Mouse (Mus musculus) forebrain, embryonic 12.5 days (tissue): ENCODE measurements around the gene Scand1. TPM values are rescaled to one million over a fixed set of nuclear protein-coding genes. Genes with fewer than 3 reads are reported as not detected.

ENCODE experiments used
- ATAC-seq: fragments of 200-750 bp; cut with Nextera tagmentation; 2 replicates; pipeline ENCODE4 v1.8.0; 2017; ENCODE audit warnings: moderate TSS enrichment; ENCODE audit not compliant: low FRiP score
- H3K27ac ChIP-seq: fragments of 300-500 bp; sonication (generic); 2 replicates; pipeline ENCODE4 v1.5.1; 2016; ENCODE audit warnings: mild to moderate bottlenecking
- H3K27me3 ChIP-seq: fragments of 300-500 bp; sonication (generic); 2 replicates; pipeline ENCODE4 v1.6.1; 2016; ENCODE audit warnings: mild to moderate bottlenecking
- H3K36me3 ChIP-seq: fragments of 300-500 bp; sonication (generic); replicated peaks from 2 replicates; pipeline ENCODE4 v1.6.1; 2016; ENCODE audit warnings: mild to moderate bottlenecking
- H3K4me1 ChIP-seq: fragments of 300-500 bp; sonication (generic); 2 replicates; pipeline ENCODE4 v1.6.1; 2016
- H3K4me2 ChIP-seq: fragments of 300-500 bp; sonication (generic); 2 replicates; pipeline ENCODE4 v1.6.1; 2016; ENCODE audit warnings: mild to moderate bottlenecking, moderate library complexity
- H3K4me3 ChIP-seq: fragments of 300-500 bp; sonication (generic); replicated peaks from 2 replicates; pipeline ENCODE4 v1.5.1; 2016; ENCODE audit warnings: mild to moderate bottlenecking
- H3K9ac ChIP-seq: fragments of 300-500 bp; sonication (generic); 2 replicates; pipeline ENCODE4 v1.6.1; 2016; ENCODE audit warnings: mild to moderate bottlenecking
- H3K9me3 ChIP-seq: fragments of 300-500 bp; sonication (generic); 2 replicates; pipeline ENCODE4 v1.6.1; 2016
- WGBS: fragments of 180-500 bp; shearing (Covaris S2); methylation state at CpG from one replicate; pipeline ENCODE4 v1.1.7; 2016; 5-methylcytosine and 5-hydroxymethylcytosine counted together
- polyA plus RNA-seq: library from polyadenylated mRNA; unstranded; fragments of >200 nt; fragmentation: Nextera tagmentation; extraction: Ambion mirVana; gene quantifications from 2 replicates; pipeline ENCODE4 v1.2.1, GENCODE M21; 2016

Scand1 gene
- polyA plus RNA-seq, 1 experiment from 2014 or later: 104 TPM

DNA sequence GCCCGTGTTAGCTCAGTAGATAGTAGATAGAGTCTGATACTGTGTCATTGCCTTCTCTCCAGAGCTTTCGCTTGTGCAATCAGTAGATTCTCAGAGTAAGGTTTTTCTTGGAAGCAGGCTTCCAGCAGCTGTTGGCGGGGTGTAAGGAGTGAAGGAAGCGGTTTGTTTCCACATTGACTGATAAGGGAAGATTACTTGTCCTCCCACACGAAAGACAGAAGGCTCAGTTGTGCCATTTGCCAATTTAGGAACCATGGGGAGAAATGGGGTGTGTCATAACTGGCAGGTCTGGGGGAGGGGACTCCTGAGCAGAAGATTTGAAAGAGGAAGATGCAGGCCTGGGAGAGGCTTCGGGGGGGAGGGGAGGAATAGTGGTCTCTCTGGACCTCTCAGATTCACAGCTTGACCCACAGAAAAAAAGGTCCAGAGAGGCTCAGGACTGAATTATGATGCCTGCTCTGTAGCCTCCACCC lies 11.6 kb upstream of the Scand1 start:
- H3K4me3 ChIP-seq: no peak overlapping the region
- no peaks in the 10 kb centered on the region for H3K9me3 ChIP-seq
- H3K27ac ChIP-seq: no peak overlapping the region
- H3K27me3 ChIP-seq: no peaks in the 10 kb centered on the region
- no peak for ATAC-seq
- H3K4me1 ChIP-seq: no peaks in the 10 kb centered on the region
- H3K4me2 ChIP-seq: no peak overlapping the region
- H3K36me3 ChIP-seq: peaks cover 5% of the 10 kb centered on the region; the same call in 1 of the 2 replicates
- no peak overlapping the region for H3K9ac ChIP-seq
- 77% methylated on average over 6 of the region's 6 CpGs for WGBS

- H3K4me1 ChIP-seq: no peaks in the 10 kb centered on the region
- H3K27ac ChIP-seq: no peak overlapping the region
- H3K9ac ChIP-seq: no peak overlapping the region
- 91% methylated on average over 6 of the region's 6 CpGs for WGBS
- no peaks in the 10 kb centered on the region for H3K27me3 ChIP-seq
- no peak for ATAC-seq
- H3K4me2 ChIP-seq: no peak overlapping the region
- H3K4me3 ChIP-seq: no peak overlapping the region
- H3K9me3 ChIP-seq: no peaks in the 10 kb centered on the region
- peaks cover 5% of the 10 kb centered on the region; the same call in 1 of the 2 replicates for H3K36me3 ChIP-seq
Observed at GRCm38 (mm10) chr2:156321538-156321937, 9.0 kb upstream of the Scand1 start.

- Histone ChIP-seq H3K9me3 (no peaks in the 10 kb centered on the region), H3K27ac (no peak overlapping the region), H3K27me3 (no peaks in the 10 kb centered on the region), H3K4me3 (no peak overlapping the region), H3K4me1 (0 out of 2 replicates have a peak, but pooled peaks cover 2% of the 10 kb centered on the region), H3K36me3 (peaks cover 10% of the 10 kb centered on the region; the same call in 1 of the 2 replicates), H3K4me2 (no peak overlapping the region), H3K9ac (no peak overlapping the region)
- ATAC-seq: no peak
Observed at GRCm38 (mm10) chr2:156318491-156318890, 6.0 kb upstream of the Scand1 start.

- no peak overlapping the region for H3K27ac ChIP-seq
- H3K27me3 ChIP-seq: no peaks in the 10 kb centered on the region
- H3K4me3 ChIP-seq: no peak overlapping the region
- no peak overlapping the region for H3K4me2 ChIP-seq
- ATAC-seq: no peak
- 0 out of 2 replicates have a peak, but pooled peaks cover 5% of the 10 kb centered on the region for H3K36me3 ChIP-seq
- H3K4me1 ChIP-seq: peaks cover 14% of the 10 kb centered on the region
- no peaks in the 10 kb centered on the region for H3K9me3 ChIP-seq
- WGBS: 93% methylated on average over 6 of the region's 6 CpGs
- no peak overlapping the region for H3K9ac ChIP-seq
Observed at GRCm38 (mm10) chr2:156314811-156315210, 2.3 kb upstream of the Scand1 start.

DNA sequence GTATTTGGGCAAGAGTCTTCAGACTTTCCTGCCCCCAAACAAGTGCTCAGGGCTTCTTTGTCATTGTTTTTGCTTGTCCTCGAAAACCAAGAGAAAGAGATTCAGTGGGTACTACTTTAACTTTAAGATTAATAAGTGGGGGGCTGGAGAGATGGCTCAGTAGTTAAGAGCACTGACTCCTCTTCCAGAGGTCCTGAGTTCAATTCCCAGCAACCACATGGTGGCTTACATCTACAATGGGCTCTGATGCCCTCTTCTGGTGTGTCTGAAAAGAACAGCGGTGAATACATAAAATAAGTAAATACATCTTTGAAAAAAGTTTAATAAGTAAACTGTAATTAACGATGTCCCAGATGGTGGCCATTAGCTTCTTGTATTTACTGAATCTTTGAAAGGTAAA lies 649 bp upstream of the Scand1 start:
- Histone ChIP-seq H3K4me2 (peak overlapping the region; percentile 89), H3K27me3 (no peaks in the 10 kb centered on the region), H3K9ac (peak overlapping the region; percentile 87), H3K4me3 (peak overlapping the region; percentile 87), H3K36me3 (0 out of 2 replicates have a peak, but pooled peaks cover 10% of the 10 kb centered on the region), H3K9me3 (no peaks in the 10 kb centered on the region), H3K4me1 (peaks cover 14% of the 10 kb centered on the region), H3K27ac (peak overlapping the region; percentile 98; the same call in 1 of the 2 replicates)
- WGBS: 50% methylated on average over 3 of the region's 3 CpGs
- ATAC-seq: no peak

GRCm38 (mm10) chr2:156311841-156312291 lies 638 bp downstream of the Scand1 start:
- Histone ChIP-seq H3K9me3 (no peaks in the 10 kb centered on the region), H3K27ac (peak overlapping the region; percentile 98), H3K36me3 (peaks cover 15% of the 10 kb centered on the region), H3K4me3 (peak overlapping the region; percentile 87), H3K9ac (peak overlapping the region; percentile 87), H3K27me3 (no peaks in the 10 kb centered on the region), H3K4me1 (peaks cover 14% of the 10 kb centered on the region), H3K4me2 (peak overlapping the region; percentile 89)
- under 1% methylated on average over 53 of the region's 53 CpGs for WGBS
- peak; percentile 59 for ATAC-seq

- Histone ChIP-seq H3K36me3 (peaks cover 19% of the 10 kb centered on the region), H3K4me3 (peak overlapping the region; percentile 87), H3K27ac (peak overlapping the region; percentile 98), H3K9me3 (no peaks in the 10 kb centered on the region), H3K9ac (peak overlapping the region; percentile 87), H3K4me2 (peak overlapping the region; percentile 89), H3K27me3 (no peaks in the 10 kb centered on the region), H3K4me1 (peaks cover 14% of the 10 kb centered on the region)
- 25% methylated on average over 8 of the region's 8 CpGs for WGBS
- no peak for ATAC-seq
Observed at GRCm38 (mm10) chr2:156311441-156311840, 1.1 kb downstream of the Scand1 start.

DNA sequence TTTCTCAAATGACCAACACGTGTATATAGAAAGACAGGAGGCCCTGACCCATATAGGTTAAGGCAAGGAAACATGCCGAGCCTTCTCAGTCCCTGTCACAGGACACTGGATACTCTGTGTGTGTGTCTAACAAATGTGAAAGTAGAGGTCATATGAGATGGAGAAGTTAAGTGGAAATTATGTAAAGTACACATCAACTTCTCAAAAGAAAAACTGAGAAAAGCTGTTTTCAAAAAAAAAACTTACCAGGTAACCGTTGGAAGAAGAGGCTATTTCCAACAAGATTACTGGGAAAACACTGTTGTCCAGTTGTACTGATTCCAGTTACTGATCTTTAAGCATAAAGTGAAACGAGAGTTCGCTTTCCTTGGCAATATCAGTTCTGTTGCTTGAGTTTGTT lies 1.6 kb downstream of the Scand1 start:
- ATAC-seq: no peak
- H3K27me3 ChIP-seq: no peaks in the 10 kb centered on the region
- peaks cover 22% of the 10 kb centered on the region for H3K36me3 ChIP-seq
- peak overlapping the region; percentile 89 for H3K4me2 ChIP-seq
- H3K9me3 ChIP-seq: no peaks in the 10 kb centered on the region
- H3K4me1 ChIP-seq: peaks cover 14% of the 10 kb centered on the region
- WGBS: 93% methylated on average over 5 of the region's 5 CpGs
- no peak overlapping the region for H3K9ac ChIP-seq
- 0 out of 2 replicates have a peak overlapping the region, but pooled peaks have one; percentile 98 for H3K27ac ChIP-seq
- no peak overlapping the region for H3K4me3 ChIP-seq

DNA sequence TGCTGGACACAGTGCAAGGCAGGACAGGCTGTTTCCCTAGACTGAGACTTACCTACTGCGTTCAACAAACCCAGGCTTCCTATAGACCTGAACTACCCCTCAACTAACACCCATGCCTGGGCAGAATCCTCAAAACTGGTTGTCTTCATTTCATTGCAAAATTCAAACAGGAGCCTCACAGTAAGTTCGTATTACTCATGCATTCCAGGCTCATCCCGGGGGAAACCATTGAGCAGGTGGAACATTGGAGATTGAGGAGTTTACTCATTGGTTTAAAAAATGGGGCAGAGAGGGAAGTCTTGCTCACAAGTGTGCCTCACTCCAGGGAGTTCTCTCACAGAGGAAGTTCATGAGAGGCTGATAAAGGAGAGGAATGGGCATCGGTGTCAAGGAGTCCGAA lies 2.0 kb downstream of the Scand1 start:
- peaks cover 25% of the 10 kb centered on the region for H3K36me3 ChIP-seq
- H3K27me3 ChIP-seq: no peaks in the 10 kb centered on the region
- H3K9me3 ChIP-seq: no peaks in the 10 kb centered on the region
- no peak overlapping the region for H3K27ac ChIP-seq
- no peak overlapping the region for H3K4me3 ChIP-seq
- no peak overlapping the region for H3K4me2 ChIP-seq
- WGBS: 97% methylated on average over 5 of the region's 5 CpGs
- ATAC-seq: no peak
- no peak overlapping the region for H3K9ac ChIP-seq
- peaks cover 14% of the 10 kb centered on the region for H3K4me1 ChIP-seq

DNA sequence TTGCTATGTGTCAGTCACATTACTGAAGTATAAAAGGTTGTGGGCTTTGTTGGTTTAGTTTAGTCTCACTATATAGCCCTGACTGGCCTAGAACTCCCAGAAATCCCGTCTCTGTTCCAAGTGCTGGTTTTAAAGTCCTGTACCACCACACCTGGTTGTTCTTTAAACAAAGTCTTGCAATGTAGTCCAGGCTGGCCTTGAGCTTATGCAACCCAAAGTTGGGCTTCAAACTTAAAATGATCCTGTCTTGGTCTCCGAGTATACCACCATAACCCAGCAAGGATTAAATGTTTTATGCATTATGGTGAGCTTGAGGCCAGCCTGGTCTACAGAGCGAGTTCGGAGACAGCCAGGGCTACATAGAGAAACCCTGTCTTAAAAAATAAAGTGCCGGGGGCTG lies 2.6 kb downstream of the Scand1 start:
- no peak overlapping the region for H3K9ac ChIP-seq
- no peaks in the 10 kb centered on the region for H3K27me3 ChIP-seq
- H3K27ac ChIP-seq: no peak overlapping the region
- 96% methylated on average over 5 of the region's 5 CpGs for WGBS
- H3K9me3 ChIP-seq: no peaks in the 10 kb centered on the region
- H3K4me2 ChIP-seq: no peak overlapping the region
- H3K36me3 ChIP-seq: peaks cover 29% of the 10 kb centered on the region
- H3K4me3 ChIP-seq: no peak overlapping the region
- no peak for ATAC-seq
- H3K4me1 ChIP-seq: peaks cover 14% of the 10 kb centered on the region

DNA sequence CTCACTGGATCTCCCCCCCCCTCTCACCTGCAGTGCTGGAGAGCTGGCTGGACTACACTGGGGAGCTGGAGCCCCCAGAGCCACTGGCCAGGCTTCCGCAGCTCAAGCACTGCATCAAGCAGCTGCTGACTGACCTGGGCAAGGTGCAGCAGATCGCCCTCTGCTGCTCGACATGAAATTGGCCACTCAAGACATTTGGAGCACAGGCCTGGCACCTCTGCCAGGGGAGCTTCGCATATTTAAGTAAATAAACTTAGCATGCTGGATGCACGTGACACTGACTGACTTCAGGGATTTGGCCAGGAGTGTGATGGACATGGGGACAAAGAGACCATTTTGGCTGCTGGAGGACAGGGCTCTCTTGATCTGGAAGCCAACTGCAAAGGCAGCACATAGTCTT lies 5.2 kb downstream of the Scand1 start:
- ATAC-seq: no peak
- Histone ChIP-seq H3K9me3 (no peaks in the 10 kb centered on the region), H3K9ac (no peak overlapping the region), H3K36me3 (peaks cover 48% of the 10 kb centered on the region), H3K4me1 (peaks cover 6% of the 10 kb centered on the region; the same call in 1 of the 2 replicates), H3K4me2 (no peak overlapping the region), H3K27me3 (no peaks in the 10 kb centered on the region), H3K4me3 (no peak overlapping the region), H3K27ac (no peak overlapping the region)
- WGBS: 70% methylated on average over 5 of the region's 5 CpGs

DNA sequence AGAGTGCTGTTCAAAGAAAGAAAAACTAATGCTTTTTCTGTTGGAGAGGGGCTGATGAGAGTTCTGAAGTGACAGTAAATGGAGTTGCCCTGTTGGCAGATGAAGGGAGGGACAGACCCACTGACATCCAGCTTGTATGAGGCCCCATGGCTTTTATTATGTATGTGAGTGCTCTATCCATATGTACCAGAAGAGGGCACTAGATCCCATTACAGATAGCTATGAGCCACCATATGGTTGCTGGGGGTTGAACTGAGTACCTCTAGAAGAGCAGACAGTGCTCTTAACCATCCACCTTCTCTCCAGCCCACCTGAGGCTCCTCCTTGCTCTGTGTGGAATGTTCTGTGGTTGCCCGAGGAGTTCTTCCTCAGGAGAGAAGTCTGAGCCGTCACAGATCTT lies 6.7 kb downstream of the Scand1 start:
- Histone ChIP-seq H3K4me3 (no peak overlapping the region), H3K4me2 (no peak overlapping the region), H3K36me3 (peaks cover 63% of the 10 kb centered on the region), H3K9me3 (no peaks in the 10 kb centered on the region), H3K9ac (no peak overlapping the region), H3K27me3 (no peaks in the 10 kb centered on the region), H3K27ac (no peak overlapping the region), H3K4me1 (no peaks in the 10 kb centered on the region)
- ATAC-seq: no peak
- WGBS: 83% methylated on average over 2 of the region's 2 CpGs

DNA sequence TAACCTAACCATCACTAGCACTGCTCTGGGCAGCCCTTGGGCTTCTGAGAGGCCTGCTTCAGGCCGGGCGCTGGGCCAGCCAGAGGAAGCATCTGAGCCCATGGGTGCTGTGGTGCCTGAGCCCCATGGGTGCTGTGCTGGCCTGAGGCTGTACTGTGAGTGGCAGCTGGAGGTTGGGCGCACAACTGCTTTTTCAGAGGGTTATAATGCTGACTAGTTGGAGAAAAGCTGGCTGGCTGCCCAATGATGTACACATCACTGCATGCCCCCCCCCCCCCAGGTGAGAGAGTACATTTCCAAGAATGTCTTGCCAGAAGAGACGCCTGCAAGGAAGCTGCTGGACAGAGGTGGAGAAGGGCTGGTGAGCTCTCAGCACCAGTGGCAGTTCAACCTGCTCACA lies 8.2 kb downstream of the Scand1 start:
- Histone ChIP-seq H3K9ac (no peak overlapping the region), H3K4me3 (no peak overlapping the region), H3K27me3 (no peaks in the 10 kb centered on the region), H3K4me1 (no peaks in the 10 kb centered on the region), H3K9me3 (no peaks in the 10 kb centered on the region), H3K4me2 (no peak overlapping the region), H3K27ac (no peak overlapping the region), H3K36me3 (peaks cover 68% of the 10 kb centered on the region)
- WGBS: 95% methylated on average over 4 of the region's 4 CpGs
- ATAC-seq: no peak
